Mouse (Mus musculus) ovary, adult 18-20 months (tissue): Measurements from ENCODE around the gene Zfp217.

Source experiments
- DNase-seq: peaks from one replicate; pipeline ENCODE4 v3.0.0; 2022; ENCODE audit warnings: low spot score, mixed read lengths

Zfp217 gene

DNA sequence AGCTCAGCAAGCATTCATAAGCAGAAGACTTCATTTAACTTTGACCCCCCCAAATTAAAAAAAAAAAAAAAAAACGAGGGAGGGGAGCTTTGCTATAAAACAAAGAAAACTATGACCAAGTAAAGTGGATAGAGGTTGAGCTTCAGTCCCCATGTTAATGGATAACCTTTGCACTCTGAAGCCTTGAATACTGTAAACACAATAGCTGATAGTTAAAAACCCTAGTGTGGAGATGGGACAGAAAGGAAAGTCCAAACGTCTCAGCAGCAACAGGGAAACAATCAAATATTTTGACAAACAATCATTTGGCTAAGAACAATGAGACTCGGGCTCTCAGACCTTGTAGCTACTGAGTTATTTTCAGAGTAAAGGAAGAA, 15.2 kb downstream of the Zfp217 start:
- DNase-seq = no peak

DNA sequence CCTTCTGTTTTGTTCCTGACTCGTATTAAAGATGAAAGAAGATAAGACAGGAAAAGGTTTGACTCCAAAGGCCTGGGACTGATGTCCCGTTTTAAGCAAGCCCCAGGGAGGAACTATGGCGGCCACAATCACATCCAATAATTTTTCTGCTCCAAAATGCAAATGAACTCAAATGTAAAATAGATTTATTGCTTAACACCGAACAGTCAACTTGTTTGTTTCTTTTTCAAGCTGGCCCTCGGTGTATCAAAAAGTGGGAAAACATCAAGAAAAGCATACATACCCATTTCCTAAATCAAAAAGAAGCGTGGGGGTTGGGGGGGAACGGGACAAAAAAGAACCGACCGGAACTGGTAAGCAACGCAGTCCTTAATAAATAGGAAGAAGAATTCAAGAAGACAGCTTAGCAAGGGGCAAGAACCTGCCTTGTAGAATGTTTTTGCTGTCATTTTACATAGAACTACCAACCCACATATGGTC, 15.9 kb downstream of the Zfp217 start:
- no peak for DNase-seq

DNA sequence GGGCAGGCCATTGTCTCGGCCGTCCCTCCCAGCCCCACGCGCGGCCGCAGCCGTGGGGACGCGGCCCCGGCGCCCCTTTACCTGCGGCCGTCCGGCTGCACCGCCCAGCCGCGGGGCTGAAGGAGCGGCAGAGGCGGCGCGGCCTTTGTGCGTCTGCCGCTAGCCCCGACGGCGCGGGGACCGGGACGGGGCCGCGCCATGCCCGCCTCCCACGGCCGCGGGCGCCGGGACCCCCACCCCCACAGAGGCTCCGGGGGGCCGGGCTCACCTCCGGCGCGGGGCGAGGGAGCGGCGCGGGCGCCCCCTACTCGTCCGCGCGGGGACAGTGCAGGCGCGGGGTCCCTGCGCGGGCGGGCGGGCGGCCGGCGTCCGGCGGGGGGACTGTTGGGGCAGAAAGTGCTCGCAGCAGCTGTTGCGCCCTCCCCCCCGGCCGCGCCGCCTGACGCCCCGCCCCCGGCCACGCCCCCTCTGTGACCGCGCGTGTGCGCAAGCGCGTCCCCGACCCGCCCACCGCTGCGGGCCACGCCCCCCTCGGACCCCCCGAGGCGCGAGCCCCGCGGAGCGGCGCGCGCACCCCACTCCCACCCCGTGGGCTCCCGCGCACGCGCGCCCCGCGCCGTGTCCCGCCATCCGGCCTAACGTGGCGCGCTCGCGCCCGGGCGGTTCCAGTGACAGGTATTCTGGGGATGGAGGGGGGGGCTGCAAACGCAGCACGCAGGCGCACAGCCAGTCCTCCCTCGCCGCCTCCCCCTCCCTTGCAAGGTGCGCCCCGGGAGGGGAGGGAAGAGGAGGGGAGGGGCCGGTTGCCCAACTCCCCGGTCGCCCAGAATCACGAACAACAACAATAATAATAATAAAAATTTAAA, 16.9 kb downstream of the Zfp217 start:
- DNase-seq = peak; percentile 79

DNA sequence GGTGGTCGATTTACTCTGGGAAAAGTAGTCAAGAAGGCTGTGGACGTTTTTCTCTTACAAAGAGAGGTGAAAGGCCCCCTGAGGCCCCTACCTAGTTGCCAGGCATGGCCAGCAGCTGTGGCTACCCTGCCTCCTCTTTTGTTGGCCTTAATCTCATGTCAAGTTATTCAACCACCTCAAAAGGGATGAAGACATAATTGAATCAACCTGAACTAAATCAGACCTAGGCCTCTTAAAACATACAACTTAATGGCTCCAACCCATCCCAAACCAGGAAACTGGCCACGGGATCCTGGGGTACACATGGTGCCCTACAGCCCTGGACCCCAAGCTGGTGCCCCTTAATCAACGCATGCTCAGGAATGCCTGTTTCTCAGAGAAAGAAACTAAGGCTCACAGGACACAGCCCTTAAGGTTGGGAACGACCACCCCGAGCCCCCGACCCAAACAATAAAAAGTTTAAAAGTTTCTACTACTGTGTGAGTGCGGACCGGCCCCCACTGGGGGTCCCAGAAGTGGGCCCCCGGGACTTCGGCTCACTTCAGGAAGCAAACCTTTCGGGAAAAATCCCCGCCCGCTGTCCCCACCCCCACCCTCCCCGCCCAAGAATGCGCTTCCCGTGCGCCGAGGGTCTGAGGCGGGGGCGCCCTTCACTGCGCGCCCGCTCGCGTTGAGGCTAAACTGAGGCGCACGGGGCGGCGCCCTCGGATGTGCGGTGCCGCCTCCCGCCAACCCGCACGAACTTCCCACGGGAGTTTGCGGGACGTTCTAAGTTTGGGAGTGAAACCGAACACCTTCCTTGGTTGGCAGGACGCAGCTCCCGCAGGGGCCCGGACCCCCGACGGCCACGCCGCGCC, 17.8 kb downstream of the Zfp217 start:
- no peak for DNase-seq

DNA sequence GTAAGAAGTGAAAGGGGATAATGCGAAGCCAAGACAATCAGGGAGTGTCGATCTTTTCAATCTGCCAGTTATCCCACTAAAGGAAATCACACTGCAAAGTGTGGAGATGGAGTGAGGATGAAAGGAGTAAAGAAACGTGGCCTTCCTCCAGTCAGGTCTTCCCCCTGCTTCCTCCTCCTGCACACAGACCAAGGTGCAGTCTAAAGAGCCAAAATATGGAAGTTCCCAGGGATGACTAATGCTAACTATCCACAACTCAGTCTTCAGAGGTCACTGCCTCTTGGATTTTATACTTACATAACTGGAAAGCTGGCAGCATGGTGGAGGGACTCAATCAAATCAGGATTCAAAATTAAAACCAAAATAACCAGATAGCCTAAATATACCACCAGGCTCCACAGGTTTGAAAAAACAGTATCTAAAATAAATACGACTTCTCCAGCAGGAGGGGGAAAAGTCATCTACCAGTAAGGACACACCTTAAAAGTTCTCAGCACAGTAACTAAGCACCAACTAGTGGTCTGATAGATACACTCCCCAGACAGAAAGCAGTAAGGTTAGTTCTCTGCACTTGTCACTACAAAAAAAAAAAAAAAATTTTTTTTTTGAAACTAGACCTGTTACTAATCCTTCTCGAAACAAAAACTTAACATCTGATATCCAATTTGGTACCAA, 18.5 kb downstream of the Zfp217 start:
- DNase-seq = no peak

DNA sequence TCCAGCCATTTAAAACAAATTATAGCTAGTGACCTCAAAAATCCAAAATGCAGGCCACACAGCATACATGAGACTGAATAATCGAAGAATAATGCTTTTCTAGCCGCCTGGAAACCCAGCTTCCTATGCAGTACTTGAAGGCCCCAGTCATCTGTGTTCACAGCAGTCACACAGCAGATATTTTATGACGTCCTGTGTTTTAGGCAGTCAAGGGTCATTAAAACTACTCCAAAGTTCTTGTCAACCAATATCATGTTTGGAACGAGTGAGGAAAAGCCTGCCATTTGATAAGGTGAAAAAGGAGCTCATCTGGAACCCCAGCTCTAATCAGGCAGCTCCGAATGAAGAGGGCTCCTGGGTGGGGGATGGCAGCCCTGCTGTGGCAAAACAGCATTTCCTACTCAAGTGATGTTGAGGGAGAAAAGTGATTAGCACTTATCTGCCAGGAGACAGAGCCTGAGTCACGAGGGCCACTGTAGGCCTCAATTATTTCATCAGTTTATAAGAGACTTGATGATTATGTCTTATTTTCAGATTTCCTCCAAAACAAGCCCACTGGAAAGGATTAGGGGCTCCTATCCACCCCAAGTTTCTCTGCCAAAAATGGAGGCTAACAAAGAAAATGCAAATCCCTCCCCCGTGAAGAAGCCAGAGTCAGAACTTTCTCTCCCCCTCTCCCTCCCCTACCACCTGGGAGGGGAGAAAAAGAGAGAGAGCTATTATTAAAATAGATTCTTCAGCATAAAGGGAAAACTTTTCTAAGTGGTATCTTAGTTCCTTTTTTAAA, 19.2 kb downstream of the Zfp217 start:
- no peak for DNase-seq

DNA sequence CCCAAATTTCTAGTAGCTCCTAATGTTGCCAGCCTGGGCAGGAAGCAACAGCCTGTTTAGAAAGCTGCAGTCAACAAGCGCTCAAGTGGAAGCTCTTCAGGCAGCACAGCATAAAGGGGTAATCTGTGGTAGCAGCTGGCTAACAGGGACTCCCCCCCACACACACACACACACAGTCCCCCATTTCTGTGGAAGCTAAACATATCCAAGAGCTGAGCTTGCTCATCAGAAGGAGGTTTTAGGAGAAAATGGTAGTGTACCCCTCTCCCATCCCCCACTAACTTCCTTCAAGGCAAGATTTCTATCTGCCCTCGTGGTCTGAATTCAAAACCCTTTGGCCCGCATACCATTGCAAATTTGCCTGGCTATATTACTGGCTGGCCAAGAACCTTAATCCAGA, 20.4 kb downstream of the Zfp217 start:
- DNase-seq = no peak

DNA sequence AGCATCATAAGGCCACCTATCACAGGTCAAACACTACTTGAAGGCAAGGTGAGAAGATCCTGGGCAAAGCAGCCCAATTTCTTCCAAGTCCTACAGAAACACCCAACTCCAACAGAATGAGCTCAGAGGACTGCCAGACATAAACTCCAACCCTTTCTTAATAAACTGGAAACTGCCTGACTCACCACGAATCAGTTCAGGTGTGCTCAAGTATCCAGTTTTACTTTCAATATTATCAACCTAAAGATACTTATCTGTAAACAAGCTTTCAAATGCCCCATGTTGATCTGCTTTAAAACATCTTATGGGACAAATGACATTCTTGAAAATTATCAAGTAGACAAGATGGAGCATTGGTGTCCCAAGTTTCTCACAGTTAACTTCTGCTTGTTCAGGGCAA, 21.6 kb downstream of the Zfp217 start:
- no peak for DNase-seq

DNA sequence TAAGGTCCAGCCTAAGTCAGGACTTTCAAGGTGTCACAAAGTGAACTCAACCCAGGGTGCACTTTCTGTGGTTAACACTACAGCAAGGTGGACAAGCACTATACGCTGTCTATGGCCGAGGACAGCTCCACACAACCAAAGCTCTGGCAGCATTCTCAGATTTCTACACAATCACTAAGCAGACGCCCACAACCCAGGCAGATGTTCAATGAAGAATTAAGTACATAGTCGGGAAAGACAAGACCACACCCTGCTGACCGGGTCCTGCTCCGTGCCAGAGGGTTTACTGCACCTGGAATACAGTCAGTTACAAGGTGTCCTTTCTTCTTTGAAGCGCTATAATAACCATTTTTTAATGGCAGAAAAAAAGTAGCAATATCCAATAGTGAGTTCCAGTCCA, 25.7 kb downstream of the Zfp217 start:
- DNase-seq = no peak

DNA sequence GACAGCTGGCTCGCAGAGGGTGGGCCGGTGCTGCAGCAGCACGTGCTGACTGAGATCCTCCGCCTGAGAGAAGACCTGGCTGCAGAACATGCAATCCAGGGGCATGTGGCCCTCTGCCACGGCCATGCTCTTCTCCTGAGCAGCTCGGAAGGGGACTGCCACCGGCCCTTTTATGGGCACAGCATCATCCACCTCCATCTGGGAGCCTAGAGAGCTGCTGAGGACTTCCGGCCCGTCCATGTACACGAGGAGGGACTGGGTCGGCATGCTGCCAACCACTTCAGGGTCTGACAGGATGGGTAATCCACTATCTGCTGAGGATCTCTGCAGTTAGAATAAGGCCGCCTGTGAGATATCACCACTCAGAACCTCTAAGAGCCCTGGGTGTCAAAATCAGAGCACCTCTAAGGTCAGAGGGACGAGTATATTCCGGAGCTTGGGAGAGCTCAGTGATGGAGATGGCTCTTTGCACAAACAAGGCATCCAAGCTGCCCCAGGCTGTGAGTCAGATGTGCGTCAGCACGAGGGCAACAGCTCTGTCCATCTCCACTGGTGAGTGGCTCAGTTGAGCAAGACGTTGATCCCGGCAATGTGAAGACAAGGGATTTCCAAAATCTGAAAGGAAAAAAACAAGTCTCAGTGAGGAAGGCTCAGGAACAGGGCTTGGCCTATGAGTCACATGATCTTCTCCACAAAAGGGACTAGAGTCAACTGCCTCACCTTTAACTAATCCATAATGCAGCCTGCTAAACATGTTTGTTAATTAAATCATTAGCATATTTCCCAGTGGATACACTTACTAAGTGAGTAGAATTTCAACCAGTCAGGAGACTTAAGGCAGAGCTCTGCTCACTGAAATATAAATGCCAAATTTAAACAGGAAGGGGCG, 27.5 kb downstream of the Zfp217 start:
- DNase-seq = no peak

DNA sequence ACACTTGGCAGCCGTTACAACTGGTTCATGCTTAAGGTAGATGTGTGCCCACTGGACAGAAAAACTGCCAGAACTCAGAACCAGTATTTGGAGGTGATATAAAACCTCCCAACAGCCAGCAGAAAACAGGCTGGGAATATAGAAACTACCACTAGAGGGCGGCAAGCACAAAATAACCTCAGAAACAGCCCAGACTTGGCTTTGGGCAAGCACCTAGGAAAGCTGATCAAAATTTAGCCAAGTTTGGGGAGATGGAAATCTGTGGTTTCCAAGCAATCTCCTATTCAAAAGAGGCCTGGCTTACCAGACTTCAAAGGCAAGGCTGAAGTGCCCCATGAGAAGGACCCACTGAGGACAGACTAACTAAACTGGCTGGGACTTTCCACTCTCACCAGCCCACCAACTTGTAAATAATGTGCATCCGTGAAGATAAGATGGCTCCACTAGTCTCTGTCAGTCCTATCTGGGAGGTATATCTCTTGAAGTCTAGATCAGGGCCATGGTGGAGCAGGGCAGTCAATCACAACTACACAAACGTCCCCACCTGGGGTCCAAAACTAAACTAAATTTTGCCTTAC, 31.1 kb downstream of the Zfp217 start:
- DNase-seq = peak; percentile 30

DNA sequence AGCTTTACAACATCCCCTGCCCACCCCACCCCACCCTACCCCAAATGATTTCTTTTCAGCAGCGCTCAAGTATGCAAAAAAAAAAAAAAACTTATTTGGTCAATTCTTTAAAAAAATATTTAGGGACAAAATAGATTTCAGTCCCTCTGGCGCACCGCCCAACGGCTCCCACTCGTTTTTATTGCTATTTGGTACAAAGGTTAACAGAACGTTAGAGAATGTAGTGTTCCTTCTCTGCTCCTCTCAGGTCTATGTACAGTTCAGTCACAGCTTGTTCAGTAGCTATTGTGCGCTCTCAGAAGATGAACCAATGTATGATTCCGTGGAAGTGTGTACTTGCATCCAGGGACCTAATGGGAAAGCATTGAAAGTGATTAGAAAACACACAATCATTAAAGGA, 37.6 kb downstream of the Zfp217 start:
- no peak for DNase-seq

DNA sequence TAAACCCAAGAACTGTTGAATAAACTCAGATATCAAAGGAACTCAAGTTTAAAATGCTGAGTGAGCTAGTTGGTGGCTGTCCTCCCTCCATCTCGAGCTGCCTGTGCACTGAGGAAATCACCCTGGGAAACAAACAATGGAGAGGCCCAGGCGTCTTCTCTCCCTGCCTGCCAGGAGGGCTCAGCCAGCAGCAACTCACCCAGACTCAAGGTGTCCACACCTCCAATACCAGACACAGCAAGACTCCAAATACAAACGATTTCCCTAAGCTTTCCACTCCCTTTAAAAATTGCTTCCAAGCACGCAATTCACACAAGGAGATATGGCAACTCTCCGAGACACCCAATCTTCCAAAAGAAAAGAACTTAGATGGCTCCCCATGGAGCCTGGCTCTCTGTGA, 38.4 kb downstream of the Zfp217 start:
- DNase-seq = no peak

DNA sequence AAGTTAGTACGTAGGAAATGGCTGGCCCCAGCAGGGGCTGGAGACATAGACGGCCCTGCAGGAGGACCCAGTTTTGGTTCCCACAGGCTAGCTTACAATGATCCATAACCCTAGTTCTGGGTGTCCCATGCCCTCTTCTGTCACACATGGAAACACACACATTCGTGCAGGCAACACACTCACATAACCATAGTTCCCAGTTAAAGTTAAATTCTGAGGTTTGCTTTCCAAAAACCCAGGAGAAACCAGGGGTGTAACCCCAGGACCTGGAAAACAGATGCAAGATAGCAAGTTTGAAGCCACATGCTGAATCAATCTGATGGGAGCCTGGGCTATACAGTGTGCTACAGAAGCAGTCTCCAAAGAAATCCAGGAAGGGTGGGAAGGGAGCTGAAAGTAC, 40.1 kb downstream of the Zfp217 start:
- DNase-seq = no peak

DNA sequence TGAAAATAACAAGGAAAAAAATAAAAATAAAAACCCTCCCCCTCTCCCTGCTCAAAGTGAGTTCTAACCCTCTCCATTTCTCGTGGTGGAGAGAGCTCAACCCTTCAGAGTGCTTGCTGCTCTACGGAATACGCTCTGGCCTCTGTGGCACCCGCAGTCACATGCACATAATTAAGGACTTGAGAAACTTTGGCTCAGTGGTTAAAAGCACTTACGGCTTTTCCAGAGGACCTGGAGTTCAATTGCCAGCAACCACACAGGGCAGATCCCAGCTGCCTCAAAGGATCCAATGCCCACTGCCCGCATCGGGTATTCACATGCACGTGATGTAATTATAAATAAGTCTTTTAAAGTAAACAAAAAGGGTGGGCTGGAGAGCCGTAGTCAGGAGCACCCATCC, 41.9 kb downstream of the Zfp217 start:
- no peak for DNase-seq

DNA sequence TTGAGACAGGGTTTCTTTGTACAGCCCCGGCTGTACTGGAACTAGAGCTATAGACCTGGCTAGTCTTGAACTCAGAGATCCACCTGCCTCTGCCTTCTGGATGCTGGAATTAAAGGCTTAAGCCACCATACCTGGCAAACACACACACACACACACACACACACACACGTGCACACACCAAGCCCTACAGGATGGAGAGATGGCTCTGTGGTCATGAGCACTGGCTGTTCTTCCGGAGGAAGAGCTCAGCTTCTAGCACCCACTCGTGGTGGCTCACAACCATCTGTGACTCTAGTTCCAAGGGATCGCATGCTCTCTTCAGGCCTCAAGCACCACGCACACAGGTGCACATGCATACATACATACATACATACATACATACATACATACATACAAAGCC, 43.5 kb downstream of the Zfp217 start:
- DNase-seq = no peak

DNA sequence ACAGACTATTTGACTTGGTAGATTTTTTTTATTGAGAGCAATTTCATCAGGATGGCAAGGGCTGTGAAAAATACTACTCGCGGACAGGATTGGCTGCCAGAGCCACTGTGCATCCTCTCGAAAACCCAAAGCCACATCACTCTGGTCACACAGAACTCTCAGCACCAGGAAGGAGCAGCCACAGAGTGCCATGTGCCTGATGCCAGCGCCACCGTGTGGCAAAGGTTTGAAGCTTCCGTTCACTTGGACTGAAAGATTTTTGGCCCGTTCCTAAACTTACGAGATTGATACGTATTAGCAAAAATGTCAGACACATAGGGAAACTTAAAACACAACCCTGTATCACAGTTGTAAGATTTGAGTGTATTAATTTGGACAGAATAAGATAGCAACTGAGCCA, 44.1 kb downstream of the Zfp217 start:
- DNase-seq = no peak

DNA sequence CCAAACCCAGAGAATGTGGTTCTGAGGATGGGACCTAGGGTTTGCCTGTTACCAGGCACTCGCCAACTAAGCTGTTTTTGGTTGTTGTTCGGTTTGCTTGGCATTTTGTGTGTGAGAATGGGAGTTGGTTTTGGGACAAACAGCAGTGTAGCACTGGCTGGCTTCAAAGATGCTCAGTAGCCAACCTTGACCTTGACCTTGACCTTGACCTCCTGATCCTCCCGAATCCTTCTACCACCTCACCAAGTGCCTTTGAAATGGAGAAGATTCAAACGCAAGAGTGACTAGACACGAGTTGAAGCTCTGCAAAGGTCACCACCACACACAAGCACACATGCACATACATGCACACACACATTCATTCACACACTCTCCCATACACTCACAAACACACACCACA, 44.6 kb downstream of the Zfp217 start:
- no peak for DNase-seq

DNA sequence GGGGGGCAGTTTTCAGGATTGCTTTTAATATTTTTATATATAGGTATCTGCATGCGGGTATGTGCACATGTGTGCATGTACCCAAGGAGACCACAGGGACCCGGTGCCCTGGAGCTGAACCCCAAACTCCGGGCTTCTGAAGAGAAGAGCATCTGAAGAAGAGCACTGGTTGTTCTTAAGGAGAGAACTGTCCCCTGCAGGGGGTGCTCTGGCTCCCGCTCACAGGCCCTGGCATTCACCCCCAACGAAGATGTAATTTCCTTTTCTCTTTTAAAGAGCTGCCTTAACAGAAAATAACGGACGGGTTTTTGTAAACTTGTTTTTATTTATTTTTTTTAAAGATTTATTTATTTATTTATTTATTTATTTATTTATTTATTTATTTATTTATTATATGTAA, 46.0 kb downstream of the Zfp217 start:
- no peak for DNase-seq

DNA sequence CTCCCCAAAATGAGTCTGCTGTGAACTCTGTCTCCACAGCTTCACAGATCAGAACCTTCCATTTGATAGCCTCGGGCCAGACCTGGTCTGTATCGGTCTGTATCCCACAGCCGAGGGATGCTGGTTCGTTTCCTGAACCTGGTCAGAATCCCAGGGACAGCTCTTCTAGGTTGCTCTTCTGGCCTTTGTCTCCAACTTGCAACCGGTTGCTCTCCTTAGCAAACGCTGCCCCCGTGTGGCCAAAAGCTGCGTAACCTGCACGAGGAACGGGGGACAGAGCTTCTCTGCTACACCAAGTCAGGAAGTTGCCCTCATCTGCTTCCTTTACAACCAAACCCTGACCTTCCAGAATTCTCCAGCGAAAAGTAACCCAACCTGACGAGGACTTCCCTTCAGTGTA, 46.8 kb downstream of the Zfp217 start:
- peak; percentile 72 for DNase-seq
